Mouse (Mus musculus): Measurements from ENCODE around the gene H2afx.
A peak's percentile ranks its signal among the peaks of the same experiment; 100 is the strongest.
"Not testable (repeated sequence)": the region's sequence is repeated elsewhere in the genome, so short reads cannot be mapped to it uniquely, and the experiment has no call there.

The H2afx gene

DNA sequence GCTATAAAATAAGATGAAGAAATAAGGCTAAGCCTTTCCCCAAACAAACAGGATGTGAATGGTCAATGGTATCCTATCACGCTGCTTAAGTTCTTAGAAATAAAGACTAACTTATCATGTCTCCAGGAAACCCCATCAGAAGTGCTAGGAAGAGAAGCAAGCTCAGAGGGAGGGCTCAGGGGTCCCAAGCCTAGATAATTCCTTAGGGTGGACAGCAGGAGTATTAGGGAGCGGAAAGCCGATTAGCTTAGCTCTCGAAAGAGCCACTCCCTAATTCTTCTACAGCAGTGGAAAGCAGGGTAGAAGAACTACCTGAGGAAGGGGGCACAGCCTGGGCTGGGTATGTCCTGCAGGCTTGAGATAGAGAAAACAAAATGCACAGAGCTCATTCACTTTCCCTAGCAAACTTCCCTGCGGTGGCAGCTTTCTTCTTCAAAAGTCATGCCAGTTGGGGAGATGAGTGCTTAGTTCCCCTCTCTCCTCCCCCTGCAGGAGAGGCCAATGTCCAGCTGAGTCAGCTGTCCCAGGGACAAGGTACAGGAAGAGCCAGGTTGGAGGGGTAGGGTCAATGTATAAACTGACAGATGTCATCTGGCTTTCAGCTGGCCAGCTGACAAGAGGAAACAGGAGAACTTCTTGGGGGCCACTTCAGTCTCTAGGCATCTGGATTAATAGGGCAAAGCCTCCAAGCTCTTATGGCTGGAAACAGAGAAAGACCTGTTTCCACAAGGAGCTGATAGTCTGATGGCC lies 16.2 kb upstream of the H2afx start:
- no peak for DNase-seq (ENCODE audit: extremely low spot score)

DNA sequence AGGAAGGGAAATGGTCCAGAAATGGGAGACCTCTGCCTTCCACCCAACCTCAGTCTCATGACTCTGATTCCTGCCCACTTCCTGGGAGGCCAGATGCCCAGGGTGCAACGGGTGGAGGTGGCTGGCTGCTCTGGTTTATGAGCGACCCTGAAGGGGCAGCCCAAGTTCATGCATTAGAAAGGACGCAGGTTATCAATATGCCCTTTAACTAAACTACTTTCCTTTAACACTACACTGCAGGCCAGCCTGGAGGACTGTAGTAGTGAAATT lies 15.7 kb upstream of the H2afx start:
- DNase-seq (ENCODE audit: extremely low spot score) = no peak

DNA sequence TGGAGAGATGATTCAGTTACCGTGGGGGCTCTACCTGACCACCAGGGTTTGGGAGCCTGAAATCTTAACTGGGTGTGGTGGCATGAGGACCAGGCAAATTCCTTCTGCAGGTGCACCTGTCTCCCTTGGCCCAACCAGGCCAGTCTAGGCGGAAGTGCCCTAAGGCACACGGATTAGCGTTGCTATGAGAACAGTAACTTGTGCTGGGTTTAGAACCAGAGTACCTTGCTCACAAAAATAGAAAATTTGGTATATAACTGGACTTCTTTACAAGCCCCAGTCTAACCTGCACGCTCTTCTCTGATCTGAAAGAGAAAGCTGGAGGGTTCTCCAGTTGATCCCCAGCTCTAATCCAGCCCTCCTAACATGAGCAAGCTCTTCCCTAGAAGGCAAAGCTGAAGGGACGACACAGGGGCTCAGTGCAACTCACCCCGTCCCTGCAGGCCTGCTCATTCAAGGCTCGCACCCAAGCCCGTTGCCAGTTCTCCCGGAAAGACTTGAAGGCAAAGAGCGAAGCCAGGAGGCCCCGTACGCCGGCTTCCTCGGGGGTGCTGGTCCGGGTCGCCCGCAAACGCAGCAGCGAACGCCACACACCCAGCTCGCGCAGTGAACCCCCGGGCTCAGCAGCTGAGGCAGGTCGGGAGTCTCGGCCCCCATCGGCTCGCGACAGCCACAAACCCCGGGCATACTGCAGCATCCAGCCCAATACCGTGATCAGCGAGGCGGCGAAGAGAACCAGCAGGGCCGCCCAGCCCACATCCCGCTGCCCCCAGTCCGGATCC lies 15.2 kb upstream of the H2afx start:
- DNase-seq (ENCODE audit: extremely low spot score) = peak; percentile 42

DNA sequence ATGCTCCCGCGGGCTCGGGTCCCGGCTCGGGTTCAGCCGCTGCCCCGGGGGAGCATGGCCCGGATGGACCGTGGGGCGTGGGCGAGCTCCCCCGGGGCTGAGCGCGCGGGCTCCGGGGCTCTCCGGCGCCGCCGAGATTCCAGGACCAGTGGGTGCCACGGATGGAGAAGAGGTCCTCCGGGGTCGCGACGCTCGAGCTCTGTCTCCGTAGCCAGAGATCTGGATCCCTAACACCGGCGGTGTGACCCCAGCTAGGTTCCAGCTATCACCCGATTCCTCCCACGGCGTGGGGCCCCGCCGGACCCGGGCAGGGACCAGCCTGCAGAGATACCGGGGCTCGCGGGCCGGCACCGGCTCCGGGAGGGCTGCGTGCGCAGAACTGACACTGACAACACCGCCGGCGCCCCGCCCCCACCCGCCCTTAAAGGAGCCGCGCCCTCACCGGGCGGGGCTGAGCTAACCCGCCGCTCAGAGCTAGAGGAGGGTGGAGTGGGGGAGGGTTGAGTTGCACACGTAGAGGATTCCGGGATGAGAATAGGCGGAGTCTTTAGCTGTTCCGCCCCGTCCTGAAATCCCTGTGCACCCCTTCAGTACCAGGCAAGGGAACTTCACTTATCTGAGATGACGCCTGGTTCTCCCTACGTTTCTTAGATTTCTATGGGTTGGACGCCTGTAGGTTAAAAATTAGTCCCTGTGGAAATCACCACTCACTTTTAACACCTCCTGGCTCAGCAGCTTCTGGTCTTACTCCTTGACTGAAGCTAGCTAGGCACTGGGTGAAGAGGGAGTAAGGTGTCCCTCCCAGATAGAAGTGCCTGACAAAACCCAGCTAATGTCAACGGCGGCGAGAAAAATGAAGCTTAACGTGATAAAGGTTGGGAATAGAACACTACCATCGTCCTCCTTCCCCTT lies 14.4 kb upstream of the H2afx start, which contains the start of gene C2cd2l:
Gene C2cd2l, minus strand, starts transcription at position 399 of the 912 bp plus-strand sequence.
- DNase-seq (ENCODE audit: extremely low spot score) = peak; percentile 93

DNA sequence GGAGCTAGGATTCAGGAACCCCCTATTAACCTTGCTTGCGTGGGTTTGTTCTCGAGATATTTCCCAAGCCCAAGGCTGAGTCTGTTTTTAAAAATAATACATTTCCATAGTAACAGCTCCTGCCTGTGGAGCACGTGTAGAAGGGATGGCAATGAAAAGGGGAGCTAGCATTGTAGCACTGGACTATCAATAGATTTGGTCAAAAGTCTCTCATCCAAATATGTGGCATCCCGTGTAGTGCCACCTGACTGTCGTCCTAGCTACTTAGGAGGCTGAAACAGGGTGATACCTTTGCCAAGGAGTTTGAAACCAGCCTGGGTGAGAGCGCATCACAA lies 13.7 kb upstream of the H2afx start:
- no peak for DNase-seq (ENCODE audit: extremely low spot score)

GRCm38 (mm10) chr9:44323656-44324055 lies 10.8 kb upstream of the H2afx start:
- not testable (repeated sequence) for DNase-seq (ENCODE audit: extremely low spot score)

DNA sequence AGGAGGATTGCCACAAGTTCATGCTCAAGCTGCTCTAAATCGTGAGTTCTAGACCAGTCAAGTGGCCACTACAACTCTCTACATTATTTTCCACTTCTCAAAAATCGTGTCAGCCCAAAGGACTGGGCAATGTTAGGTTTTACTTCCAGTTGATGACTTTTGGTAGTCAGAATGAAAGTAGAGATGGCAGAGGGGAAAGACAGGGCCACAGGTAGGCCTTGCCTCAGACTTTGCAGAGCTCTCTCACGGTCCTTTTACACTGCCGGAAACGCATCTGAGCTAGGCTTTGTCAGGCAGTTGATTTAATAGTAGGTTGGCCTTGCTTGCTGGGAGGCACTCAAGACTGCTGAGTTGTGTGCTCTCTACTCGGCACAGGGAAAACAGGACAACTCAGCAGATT lies 10.3 kb upstream of the H2afx start:
- DNase-seq (ENCODE audit: extremely low spot score) = no peak

DNA sequence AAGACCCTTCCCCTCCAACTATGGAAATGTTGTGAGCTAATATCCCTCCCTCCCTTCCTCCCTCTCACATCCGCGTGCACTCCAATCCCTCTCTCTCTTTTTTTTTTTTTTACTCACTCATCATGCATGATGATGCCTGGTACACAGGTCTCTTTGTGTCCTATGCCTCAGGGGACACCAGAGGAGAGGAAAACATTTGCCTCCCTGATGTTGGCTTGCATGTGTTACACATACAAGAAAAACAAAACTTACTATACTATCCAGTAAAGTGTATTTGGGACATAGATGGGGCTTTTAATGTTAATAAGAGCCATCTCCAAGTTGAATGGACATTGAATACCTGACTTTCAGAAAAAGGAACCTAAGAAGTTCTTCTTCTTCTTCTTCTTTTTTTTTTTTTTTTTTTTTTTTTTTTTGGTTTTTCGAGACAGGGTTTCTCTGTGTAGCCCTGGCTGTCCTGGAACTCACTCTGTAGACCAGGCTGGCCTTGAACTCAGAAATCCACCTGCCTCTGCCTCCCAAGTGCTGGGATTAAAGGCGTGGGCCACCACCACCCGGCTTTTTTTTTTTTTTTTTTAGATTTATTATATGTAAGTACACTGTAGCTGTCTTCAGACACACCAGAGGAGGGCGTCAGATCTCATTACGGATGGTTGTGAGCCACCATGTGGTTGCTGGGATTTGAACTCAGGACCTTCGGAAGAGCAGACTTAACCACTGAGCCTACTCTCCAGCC lies 9.3 kb upstream of the H2afx start:
- DNase-seq (ENCODE audit: extremely low spot score) = not testable (repeated sequence)

- DNase-seq (ENCODE audit: extremely low spot score) = no peak
These were observed 8.6 kb upstream of the H2afx start, which contains the start of gene Dpagt1 for GRCm38 (mm10) chr9:44325768-44326370. Dpagt1 (plus strand) TSS chr9:44326019.

DNA sequence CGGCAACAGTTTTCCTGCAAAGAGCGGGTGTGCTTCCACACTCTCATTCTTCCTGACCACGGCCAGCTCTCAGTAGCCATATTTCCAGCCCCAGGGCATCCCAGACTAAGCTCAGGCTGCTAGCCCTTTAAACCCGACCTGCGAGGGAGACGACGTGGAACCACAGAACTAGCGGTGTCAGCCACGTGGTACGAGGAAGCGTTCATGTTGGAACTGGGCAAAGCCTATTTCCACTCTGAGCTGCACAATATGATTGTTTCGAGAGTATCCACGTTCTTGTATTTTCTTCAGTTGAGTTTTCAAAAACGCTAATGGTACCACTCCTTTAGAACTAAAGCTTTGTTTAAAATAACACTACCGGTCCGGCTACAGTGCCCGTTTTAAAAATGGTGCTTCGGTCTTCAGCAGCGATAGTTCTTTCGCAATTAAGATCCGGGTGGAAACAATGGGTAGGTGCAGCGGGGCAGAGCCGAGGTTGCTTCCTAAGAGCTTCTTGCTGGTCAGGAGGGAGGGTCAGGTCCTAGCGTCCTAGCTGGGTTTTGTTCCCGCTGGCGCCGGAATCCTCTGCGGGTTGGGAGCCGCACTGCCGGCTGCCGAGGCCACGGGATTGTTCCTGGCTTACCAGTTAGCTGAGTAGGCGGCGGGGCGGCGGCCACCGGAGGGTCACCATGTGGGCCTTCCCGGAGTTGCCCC lies 8.0 kb upstream of the H2afx start:
- peak; percentile 84 for DNase-seq (ENCODE audit: extremely low spot score)

- no peak for DNase-seq (ENCODE audit: extremely low spot score)
These were observed 7.3 kb upstream of the H2afx start for GRCm38 (mm10) chr9:44327064-44327711.

DNA sequence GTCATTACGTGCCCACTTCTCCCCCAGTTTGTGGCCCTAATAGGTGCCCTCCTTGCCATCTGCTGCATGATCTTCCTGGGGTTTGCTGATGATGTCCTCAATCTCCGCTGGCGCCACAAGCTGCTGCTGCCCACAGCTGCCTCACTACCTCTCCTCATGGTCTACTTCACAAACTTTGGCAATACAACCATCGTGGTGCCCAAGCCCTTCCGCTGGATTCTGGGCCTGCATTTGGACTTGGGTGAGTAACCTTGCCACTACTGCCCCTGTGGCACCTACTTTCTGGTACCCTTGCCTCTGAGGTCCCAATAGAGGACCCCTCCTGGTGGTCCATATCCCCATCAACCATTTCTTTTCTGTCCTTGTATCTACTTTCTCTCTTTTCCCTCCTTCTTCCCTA lies 6.6 kb upstream of the H2afx start:
- no peak for DNase-seq (ENCODE audit: extremely low spot score)

- no peak for DNase-seq (ENCODE audit: extremely low spot score)
These were observed 3.8 kb upstream of the H2afx start for GRCm38 (mm10) chr9:44330736-44331135.

- no peak for DNase-seq (ENCODE audit: extremely low spot score)
These were observed 1.4 kb upstream of the H2afx start for GRCm38 (mm10) chr9:44332918-44333638.

- peak; percentile 66 for DNase-seq (ENCODE audit: extremely low spot score)
These were observed 1.0 kb downstream of the H2afx start for GRCm38 (mm10) chr9:44335331-44336092.

DNA sequence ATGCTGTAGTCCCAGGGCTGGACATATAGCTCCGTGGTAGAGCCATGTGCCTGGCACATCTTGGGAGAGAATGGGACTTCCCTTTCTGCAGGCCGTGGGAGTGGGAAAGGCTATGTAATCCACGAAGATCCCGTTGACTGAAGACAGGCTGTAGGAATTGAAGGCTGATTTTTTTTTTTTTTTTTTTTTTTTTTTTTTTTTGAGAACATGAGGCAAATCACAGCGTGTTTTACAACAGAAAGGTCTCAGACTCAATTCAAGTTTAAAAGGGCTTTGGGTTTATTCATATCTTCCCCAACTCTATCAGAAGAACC lies 1.6 kb downstream of the H2afx start:
- DNase-seq (ENCODE audit: extremely low spot score) = no peak

DNA sequence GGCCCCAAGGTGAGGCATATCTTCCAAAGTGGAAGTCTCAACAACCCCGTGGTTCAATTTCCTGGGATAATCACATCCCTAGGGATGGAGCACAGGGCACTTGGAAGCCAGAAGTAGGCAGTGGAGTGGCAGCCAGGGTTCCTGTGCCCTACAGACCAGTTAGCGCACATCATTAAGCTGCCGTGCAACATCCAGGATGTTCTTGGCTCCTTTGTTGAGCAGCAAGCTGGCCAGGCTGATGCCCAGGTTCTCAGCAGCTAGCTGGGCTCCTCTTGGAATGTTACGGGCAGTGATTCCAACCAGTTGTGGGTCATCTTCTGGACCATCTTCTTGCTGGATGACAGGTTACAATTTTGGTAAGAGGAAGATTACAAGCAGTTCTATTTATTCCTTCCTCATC lies 2.0 kb downstream of the H2afx start:
- not testable (repeated sequence) for DNase-seq (ENCODE audit: extremely low spot score)

DNA sequence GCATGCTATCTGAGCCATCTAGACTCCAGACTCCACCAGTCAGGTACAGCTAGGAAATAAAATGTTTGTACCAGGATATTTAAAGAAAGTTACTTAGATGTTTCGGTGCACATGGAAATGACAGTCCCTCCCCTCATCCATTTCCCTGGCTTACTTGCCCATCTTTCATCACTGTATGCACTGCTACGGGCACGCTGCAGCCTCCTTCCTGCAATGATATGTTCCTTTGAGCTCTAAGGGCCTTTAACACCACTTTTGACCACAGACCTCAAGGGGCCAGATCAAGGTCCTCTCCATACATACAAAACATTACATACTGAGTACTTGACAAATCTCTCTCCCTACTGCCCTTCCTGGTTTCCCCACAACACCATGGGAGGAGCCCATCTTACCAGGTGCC lies 2.5 kb downstream of the H2afx start:
- peak; percentile 55 for DNase-seq (ENCODE audit: extremely low spot score)

Measured in embryo, embryonic 9.5 days (tissue).